Mouse (Mus musculus) bone marrow, adult 2 months (tissue): ENCODE measurements around the gene Wdfy4. TPM values are rescaled to one million over a fixed set of nuclear protein-coding genes. Genes with fewer than 3 reads are reported as not detected.

ENCODE experiments used
- H3K27ac ChIP-seq: fragments of 200-500 bp; 2 replicates; pipeline ENCODE4 v1.5.1; 2012; ENCODE audit warnings: low read depth, mild to moderate bottlenecking, control low read depth, inconsistent platforms, low read length; ENCODE audit not compliant: control insufficient read depth, poor library complexity, insufficient read depth
- H3K4me1 ChIP-seq: fragments of 200-500 bp; 2 replicates; pipeline ENCODE4 v1.6.1; 2011; ENCODE audit warnings: low read length; ENCODE audit not compliant: control insufficient read depth, insufficient read depth
- H3K4me3 ChIP-seq: fragments of 200-500 bp; replicated peaks from 2 replicates; pipeline ENCODE3; 2011; ENCODE audit warnings: mild to moderate bottlenecking, low read depth, low read length, control low read depth; ENCODE audit not compliant: control insufficient read depth
- CTCF ChIP-seq: fragments of 200-500 bp; IDR thresholded peaks from 2 replicates; pipeline ENCODE4 v1.5.1; 2011; ENCODE audit warnings: low read length, control low read depth; ENCODE audit not compliant: control insufficient read depth, insufficient read depth
- POLR2A ChIP-seq: fragments of 200-500 bp; IDR thresholded peaks from 2 replicates; pipeline ENCODE4 v1.6.1; 2011; ENCODE audit warnings: low read depth, mild to moderate bottlenecking, control low read depth, low read length, borderline replicate concordance; ENCODE audit not compliant: control insufficient read depth
- WGBS: fragments of 180-500 bp; shearing (Covaris S2); methylation state at CpG from one replicate; pipeline ENCODE4 v1.1.7; 2018; 5-methylcytosine and 5-hydroxymethylcytosine counted together
- polyA plus RNA-seq: library from polyadenylated mRNA; stranded (reverse); fragments of >200 nt; gene quantifications from 2 replicates; pipeline ENCODE4 v1.2.4, GENCODE M21; 2011; ENCODE audit warnings: low replicate concordance; ENCODE audit not compliant: missing spikeins, insufficient read depth, insufficient read length

Wdfy4 gene
- polyA plus RNA-seq, 1 experiment, result 36.8 TPM

DNA sequence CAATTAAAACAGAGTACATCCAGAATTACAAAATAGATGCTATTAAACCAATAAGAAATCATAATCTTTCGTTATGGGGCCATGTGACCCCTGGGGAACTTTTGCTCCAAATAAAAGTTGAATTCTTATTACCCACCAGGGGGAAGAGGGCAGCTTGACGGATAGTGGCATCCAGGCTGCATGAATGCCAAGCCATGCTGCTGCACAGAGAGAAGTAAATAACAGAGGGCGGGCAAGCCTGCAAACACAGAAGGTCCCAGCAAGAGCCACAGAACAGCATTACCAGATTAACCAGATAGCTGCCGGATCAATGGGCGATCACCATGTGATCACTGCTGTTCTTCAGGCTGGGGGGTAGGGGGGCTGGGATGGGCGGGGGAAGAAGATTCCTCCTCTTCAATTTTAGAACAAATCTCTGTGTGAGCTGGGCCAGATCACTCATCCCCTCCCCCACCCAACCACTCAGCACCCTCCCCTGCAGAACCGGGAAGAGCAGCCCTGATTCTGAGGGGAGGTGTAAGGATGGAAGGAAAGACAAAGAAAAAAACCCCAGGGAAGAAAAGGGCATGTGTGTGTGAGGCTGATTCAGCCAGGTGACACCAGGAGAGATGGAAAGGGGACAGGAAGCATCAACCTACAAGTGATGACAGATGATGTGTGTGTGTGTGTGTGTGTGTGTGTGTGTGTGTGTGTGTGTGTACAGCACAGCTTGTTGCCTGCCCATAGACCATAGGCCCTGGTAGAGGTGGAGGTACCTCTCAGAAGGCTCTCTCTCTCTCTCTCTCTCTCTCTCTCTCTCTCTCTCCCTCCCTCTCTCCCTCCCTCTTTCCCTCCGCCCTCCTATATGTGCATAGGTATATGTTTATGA is 185.0 kb downstream of the Wdfy4 start:
- Histone ChIP-seq H3K27ac (no peak overlapping the region), H3K4me1 (no peaks in the 10 kb centered on the region), H3K4me3 (no peak overlapping the region)
- WGBS, result 78% methylated on average over 8 of the region's 8 CpGs
- TF ChIP-seq CTCF, result no peak
- TF ChIP-seq POLR2A, result no peak

DNA sequence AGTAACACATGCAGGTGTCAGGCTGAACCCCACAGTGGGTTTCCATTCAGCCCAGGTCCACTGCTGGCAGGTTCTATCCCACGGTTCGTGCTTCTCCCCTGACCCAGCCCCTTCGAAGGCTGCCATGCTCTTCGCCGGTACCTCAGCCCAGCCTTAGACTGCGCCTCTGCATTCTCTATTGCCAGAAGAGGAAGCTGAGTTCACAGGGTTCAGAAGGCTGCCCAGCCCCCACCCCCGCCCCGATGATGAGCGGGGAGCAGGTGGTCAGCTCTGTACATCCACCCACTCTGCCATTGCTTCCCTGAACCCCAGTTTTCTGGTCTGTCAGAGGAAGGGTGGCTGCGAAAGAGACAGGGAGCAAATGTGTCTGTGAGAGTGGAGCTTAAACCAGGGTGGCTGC is 185.8 kb downstream of the Wdfy4 start:
- TF ChIP-seq POLR2A, result no peak
- TF ChIP-seq CTCF, result no peak
- no peak overlapping the region for H3K27ac ChIP-seq
- no peaks in the 10 kb centered on the region for H3K4me1 ChIP-seq
- H3K4me3 ChIP-seq, result no peak overlapping the region
- 79% methylated on average over 10 of the region's 10 CpGs for WGBS

DNA sequence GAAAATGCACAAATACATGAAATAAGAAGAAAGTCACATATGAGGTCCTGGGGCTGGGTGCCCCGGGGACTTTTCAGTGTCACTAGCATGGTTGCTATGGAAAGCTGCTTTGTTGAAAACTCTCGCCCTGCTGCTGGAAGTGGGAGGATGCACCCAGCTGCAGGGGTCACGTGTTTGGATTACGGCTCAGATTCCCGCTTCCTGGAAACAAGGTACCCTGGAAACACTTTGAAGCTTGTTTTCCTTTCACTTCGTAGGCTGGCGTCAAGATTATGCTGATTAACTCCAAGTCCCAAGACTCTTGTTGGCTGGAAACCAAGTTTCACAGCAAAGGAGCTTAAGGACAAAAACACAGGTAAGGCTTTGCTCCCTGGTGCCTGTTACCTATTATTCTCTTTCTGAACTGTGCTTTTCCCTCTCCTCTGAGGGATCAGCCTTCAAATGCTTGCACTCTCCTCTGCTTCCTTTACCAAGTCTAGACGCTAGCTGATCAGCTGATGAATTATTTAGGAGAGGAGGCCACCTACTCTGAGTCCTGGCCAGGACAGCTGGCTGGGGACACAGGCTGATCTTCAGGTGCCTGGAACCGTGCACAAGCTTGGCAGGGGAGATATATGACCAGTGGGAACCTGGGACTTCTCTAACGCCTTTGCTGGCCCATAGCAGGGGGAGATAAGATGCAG is 190.2 kb downstream of the Wdfy4 start:
- Histone ChIP-seq H3K4me1 (no peaks in the 10 kb centered on the region), H3K27ac (no peak overlapping the region), H3K4me3 (no peak overlapping the region)
- WGBS, result 80% methylated on average over 10 of the region's 10 CpGs
- TF ChIP-seq POLR2A (no peak), CTCF (no peak)

DNA sequence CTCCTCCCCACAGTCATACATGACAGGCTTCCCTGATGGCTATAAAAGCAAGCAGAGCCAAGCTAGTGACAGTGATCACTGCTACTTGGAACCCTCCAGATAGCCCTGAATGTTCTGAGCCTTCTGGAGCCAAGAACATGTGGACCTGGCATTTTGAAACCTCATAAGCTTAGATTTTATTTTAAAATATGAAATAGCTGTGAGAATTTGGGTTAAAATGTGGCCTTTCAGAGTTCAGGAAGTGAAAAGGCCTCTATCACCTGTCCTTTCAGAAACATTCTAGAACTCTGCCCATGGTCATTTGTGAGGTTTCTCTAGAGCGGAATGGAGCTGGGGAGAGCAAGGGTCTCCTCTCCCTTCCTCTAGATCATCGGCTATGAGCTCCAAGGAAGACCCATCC is 194.2 kb downstream of the Wdfy4 start, which contains the start of gene Lrrc18:
Gene Lrrc18 (plus strand): TSS at position 301 of the 400 bp plus-strand sequence.
- Histone ChIP-seq H3K27ac (no peak within 1 kb of the TSS), H3K4me1 (no peaks in the 10 kb centered on the region), H3K4me3 (no peak within 1 kb of the TSS)
- 72% methylated on average over 2 of the region's 2 CpGs for WGBS
- no peak for TF ChIP-seq CTCF
- no peak for TF ChIP-seq POLR2A

DNA sequence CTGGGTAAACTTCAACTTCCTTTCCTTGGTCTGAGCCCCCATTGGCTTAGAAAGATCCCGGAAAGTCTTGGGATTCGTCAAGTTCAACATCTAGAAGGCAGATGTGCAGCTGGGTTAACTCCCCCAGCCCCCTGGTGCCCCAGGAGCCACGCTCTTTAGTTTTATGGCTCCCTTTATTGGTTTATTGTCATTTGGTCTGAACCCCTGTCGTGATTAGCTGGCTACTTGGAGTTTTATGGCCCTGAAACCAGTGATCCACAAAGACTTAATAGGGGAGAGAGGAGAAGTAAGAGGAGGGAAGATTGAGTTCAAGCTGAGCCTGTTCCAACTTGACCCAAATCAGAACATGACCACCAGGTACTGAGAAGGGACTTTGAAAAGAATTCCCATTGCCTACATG is 198.6 kb downstream of the Wdfy4 start:
- Histone ChIP-seq H3K27ac (no peak overlapping the region), H3K4me3 (no peak overlapping the region), H3K4me1 (no peaks in the 10 kb centered on the region)
- TF ChIP-seq POLR2A (no peak), CTCF (no peak)
- 77% methylated on average over 4 of the region's 4 CpGs for WGBS

DNA sequence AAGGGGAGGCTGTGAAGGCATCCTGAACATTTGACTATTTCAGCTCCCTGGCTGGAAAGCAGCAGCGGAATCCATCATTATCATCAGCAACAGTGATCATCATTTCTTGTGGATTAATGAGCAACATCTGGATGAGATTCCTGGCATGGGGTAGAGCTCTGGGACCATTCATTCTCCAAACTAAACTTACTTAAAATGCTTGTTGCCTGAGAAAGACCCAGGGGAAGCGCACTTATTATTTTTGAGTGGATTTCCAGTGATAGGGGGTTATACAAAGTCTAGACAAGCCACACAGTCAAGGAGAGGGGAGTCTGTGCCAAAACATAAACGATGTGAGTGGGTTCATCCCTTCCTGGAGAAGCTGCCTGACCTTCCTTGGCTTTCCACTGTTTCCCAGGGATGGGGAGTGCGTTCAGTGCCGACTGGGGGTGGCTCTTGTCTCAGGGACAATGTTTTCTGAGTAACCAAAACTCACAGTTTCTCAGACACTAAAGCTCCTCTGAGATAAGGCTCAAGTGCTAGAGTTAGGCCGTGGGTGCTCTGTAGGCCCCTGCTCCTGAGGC is 201.1 kb downstream of the Wdfy4 start:
- Histone ChIP-seq H3K4me1 (no peaks in the 10 kb centered on the region), H3K27ac (no peak overlapping the region), H3K4me3 (no peak overlapping the region)
- WGBS, result 79% methylated on average over 6 of the region's 6 CpGs
- TF ChIP-seq CTCF, result no peak
- no peak for TF ChIP-seq POLR2A

DNA sequence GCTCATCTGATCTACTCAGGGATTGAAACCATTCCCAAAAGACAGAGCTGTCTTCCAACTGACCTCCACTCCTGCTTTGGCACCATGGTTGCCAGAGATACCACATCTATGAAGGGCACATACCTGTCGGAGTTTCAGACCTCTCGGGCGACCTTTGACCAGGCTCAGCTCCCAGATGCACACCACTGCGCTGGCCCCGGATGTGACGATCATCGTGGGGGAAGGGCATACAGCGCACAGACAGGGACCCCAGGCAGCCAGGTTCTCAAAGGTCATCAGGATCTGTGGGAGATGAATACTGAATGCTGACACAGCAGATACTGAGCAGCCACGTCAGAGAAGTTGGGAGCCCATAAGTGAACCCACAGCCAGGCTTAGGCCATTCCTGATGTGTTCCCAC is 214.6 kb downstream of the Wdfy4 start:
- 88% methylated on average over 9 of the region's 9 CpGs for WGBS
- Histone ChIP-seq H3K4me1 (no peaks in the 10 kb centered on the region), H3K4me3 (no peak overlapping the region), H3K27ac (no peak overlapping the region)
- TF ChIP-seq CTCF (no peak), POLR2A (no peak)

DNA sequence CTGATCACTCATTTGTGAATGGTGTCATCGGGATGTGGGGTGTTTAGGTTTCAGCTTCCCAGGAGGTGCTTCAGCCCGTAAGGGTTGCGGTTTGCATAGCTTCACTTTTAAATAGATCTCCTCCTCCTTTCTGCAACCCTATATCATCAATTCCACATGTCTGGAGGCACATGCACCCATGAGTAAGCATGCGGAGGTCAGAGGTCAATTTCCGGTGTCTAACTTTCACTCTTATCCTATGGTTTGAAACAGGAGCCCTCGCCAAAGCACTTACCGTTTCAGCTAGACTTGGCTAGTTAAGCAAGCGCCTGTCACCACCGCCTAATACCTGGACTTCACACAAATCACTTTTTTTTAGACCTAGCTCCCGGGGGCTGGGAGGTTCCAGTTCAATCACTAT is 220.6 kb downstream of the Wdfy4 start:
- Histone ChIP-seq H3K27ac (no peak overlapping the region), H3K4me1 (no peaks in the 10 kb centered on the region), H3K4me3 (no peak overlapping the region)
- no peak for TF ChIP-seq CTCF
- TF ChIP-seq POLR2A, result no peak
- WGBS, result 81% methylated on average over 10 of the region's 10 CpGs
